Mouse (Mus musculus) cerebellum, adult 9-10 months (tissue): Measurements from ENCODE around the gene Ctc1.
"Not testable (repeated sequence)": the region's sequence is repeated elsewhere in the genome, so short reads cannot be mapped to it uniquely, and the experiment has no call there.

ENCODE experiments used
- DNase-seq: peaks from one replicate; pipeline ENCODE4 v3.0.0; 2022

Gene Ctc1

DNA sequence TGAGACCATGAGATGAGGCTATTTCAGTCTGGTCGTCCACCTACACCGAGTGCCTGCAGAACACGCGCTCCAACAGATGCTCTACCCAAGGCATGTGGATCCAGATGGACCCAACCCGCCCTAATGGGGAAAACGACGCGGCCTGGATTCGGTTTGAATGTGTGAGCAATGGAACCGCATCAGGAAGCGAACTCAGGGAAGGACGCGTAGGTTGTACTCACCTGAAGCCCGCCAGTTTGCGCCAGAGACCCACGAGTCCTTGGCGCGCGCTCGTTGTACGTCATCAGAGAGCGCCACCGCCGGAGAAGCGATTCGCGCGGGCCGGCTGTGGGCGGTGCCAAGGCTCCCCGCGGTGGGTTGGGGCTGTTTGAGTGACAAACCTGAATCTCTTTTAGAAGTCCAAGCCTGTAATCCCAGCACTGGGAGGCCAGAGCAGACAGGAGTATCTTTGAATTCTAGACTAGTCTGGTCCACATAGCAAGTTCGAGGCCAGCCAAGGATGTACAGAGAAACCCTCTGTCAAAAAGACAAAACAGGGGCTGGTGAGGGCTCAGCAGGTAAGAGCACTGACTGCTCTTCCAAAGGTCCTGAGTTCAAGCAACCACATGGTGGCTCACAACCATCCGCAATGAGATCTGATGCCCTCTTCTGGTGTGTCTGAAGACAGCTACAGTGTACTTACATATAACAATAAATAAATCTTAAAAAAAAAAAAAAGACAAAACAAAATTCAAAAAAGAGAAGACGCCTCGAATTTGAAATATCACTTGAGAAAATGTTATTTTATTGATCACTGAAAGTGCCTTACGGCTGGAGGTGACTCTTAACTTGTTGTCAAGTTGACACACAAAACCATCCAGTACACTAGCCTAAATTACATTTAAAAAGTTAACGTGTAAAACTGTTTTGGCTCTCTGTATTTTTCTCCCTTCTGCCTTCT lies 7.3 kb upstream of the Ctc1 start, which contains the start of gene Pfas:
Gene Pfas, minus strand, starts transcription at position 279 of the 940 bp plus-strand sequence.
- peak; percentile 92 for DNase-seq

DNA sequence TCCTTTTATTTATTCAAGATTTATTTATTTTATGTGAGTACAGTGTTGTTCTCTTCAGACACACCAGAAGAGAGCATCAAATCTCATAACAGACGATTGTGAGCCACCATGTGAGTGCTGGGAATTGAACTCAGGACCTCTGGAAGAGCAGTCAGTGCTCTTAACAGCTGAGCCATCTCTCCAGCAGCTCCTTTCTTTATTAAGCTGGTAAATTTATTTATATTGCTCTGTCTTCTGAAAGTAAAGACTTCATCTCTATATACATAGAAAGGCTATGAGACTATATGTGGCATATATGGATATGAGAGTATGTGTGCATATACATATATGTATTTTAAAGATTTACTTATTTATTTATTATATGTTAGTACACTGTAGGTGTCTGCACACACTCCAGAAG lies 6.2 kb upstream of the Ctc1 start:
- no peak for DNase-seq

DNA sequence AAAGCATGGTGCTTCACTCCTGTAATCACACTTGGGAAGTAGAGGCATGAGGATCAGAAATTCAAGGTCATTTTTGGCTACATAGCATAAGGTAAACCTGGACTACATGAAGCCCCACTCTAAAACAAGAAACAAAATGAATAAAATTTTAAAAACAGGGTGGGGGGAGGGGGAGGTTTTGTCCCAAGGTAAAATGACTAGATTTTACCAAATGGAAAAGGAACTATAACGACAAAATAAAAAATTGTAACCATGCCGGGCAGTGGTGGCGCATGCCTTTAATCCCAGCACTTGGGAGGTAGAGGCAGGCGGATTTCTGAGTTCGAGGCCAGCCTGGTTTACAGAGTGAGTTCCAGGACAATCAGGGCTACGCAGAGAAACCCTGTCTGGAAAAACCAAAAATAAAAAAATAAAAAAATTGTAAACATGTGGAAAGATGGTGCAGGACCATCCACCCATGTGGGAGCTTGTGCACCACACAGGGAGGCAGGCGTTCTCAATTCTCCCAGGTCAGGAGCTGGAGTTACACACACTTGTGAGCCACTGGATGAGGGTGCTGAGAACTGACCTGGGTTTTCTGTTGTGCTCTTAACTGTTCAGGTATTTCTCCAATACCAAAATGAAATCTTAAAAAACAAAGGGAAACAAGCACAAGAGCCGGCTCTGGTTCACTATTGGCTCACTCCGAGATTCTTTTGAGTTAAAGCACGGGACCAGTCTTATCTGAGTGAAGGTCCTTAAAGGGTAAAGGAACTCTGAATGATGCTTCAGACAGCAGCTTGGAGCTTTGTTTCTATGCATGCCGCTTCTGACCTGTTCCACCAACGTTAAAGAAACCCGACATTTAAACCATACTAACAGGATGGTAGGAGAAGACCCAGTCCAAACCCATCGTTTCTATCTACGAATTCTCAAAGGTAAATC lies 5.0 kb upstream of the Ctc1 start:
- no peak for DNase-seq

DNA sequence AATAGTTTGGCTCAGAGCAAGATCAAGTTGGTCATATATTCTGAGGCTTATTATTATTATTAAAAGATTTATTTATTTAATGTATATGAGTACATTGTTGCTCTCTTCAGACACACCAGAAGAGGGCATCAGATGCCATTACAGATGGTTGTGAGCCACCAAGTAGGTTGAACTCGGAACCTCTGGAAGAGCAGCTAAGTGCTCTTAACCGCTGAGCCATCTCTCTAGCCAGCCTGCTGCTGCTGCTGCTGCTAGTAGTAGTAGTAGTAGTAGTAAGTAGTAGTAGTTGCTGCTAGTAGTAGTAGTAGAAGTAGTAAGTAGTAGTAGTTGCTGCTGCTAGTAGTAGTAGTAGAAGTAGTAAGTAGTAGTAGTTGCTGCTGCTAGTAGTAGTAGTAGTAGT lies 4.3 kb upstream of the Ctc1 start:
- DNase-seq, result not testable (repeated sequence)

- DNase-seq, result peak; percentile 95
Observed at GRCm38 (mm10) chr11:69012071-69012601, 3.6 kb upstream of the Ctc1 start.

- no peak for DNase-seq
Observed at GRCm38 (mm10) chr11:69016755-69017154, 1.0 kb downstream of the Ctc1 start.

DNA sequence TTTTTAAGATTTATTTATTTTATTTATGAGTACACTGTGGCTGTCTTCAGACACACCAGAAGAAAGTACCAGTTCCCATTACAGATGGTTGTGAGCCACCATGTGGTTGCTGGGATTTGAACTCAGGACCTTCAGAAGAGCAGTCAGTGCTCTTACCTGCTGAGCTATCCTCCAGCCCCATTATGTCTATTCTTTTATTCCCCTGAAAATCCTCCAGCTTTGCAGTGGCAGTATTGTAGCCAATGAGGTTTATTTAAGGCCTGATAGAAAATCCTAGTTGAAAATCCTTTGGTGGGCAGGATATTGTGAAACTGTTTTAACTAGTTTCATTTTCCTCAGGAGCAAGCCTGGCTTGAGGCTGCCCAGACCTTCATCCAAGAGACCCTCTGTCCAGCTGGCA lies 5.0 kb downstream of the Ctc1 start:
- no peak for DNase-seq

DNA sequence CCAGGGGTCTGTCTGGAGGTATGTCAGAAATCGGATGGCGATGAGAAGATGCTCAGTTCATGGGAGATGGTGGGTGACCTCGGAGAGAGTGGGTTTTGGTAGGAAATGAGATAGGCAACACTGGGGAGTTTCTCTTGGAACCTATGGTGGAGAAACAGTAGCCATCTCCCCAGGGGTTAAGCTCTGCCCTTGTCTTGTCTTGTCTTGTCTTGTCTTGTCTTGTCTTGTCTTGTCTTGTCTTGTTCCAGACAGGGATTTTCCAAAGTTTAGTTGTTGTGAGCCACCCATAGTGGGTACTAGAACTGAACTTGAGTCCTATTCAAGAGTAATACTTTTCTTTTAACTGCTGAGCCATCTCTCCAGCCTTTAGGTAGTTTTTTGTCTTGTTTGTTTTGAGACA lies 10.9 kb downstream of the Ctc1 start:
- no peak for DNase-seq

DNA sequence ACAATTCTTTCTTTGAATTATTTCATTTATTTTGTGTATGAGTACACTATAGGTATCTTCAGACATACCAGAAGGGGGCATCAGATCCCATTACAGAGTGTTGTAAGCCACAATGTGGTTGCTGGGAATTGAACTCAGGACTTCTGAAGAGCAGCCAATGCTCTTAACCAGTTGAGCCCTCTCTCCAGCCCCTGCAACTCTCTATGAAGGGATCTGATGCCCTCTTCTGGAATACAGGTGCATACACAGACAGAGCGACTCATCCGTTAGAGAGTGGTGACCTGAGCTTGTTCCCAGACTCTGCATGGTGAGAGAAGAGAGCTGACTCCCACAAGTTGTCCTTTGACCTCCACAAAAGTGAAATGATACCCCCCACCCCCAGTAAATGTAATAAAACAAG lies 13.1 kb downstream of the Ctc1 start:
- DNase-seq, result no peak

GRCm38 (mm10) chr11:69033552-69033951 lies 17.8 kb downstream of the Ctc1 start:
- DNase-seq, result no peak

GRCm38 (mm10) chr11:69034585-69034984 lies 18.9 kb downstream of the Ctc1 start:
- no peak for DNase-seq

GRCm38 (mm10) chr11:69035411-69035810 lies 19.7 kb downstream of the Ctc1 start:
- peak; percentile 64 for DNase-seq

- DNase-seq, result peak; percentile 95
Observed at GRCm38 (mm10) chr11:69035849-69036248, 20.1 kb downstream of the Ctc1 start.

GRCm38 (mm10) chr11:69036486-69037230 lies 20.9 kb downstream of the Ctc1 start:
- peak; percentile 95 for DNase-seq

- peak; percentile 91 for DNase-seq
Observed at GRCm38 (mm10) chr11:69037231-69038061, 21.7 kb downstream of the Ctc1 start.

- DNase-seq, result no peak
Observed at GRCm38 (mm10) chr11:69038173-69038572, 22.5 kb downstream of the Ctc1 start.

DNA sequence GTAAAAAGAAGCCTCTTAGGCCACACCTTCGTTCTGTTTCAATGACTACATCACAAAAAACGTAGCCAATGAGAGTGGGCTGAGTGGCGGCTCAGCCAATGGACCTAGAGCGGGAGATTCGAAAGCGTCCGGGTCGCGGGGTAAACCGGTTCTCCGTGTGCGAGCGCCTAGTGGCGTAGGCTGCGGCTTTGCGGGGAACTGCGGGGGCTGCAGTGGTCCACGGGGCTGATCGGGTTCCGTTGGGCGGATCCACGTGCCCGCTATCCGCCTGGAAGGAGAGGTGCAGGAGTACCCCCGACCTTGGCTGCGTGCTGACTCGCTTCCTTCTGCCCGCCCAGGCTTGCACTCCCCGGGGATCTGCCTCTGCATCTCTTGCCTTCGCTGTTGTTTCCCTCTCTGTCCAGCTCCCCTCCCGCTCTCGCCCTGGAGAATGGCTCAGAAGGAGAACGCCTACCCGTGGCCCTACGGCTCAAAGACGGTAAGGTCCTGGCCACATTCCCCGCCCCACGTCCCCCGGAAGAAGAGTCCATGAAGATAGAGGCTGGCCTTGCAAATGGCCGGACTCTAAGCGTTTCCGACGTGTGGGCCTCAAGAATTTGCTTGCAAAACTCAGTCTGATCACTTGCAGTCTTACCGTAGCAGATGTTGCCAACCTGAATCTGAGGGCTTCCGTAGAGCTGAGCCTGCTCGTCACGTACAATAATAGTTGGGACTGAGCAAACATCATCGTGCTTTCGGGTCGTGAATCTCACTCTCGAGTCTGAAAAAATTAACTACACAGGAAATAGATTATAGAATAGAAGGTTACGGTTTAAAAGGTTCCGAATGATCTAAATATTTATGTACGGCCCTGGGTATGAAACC lies 30.1 kb downstream of the Ctc1 start, which contains the start of gene Aurkb:
Gene Aurkb, plus strand, starts transcription at position 117 of the 864 bp plus-strand sequence.
- peak; percentile 72 for DNase-seq

- DNase-seq, result no peak
Observed at GRCm38 (mm10) chr11:69046395-69046774, 30.7 kb downstream of the Ctc1 start.

DNA sequence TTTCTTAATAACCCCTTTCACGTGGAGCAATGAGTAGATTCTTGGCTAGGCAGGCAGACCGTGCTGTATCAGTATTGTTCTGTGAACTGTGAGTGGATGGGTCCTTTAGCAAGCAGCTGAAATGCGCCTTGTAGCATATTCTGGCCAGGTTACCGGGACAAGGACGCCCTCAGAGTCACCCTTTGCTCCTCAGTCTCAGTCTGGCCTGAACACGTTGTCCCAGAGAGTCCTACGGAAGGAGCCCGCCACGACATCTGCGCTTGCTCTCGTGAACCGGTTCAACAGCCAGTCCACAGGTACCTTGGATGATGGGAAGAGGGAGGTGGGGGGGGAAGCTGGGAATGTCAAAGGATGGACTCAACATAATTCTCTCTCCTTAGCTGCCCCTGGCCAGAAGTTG lies 31.9 kb downstream of the Ctc1 start:
- DNase-seq, result no peak

GRCm38 (mm10) chr11:69048151-69048550 lies 32.4 kb downstream of the Ctc1 start:
- DNase-seq, result no peak
